Mouse (Mus musculus): ENCODE measurements around the gene Mapkapk5.

DNA sequence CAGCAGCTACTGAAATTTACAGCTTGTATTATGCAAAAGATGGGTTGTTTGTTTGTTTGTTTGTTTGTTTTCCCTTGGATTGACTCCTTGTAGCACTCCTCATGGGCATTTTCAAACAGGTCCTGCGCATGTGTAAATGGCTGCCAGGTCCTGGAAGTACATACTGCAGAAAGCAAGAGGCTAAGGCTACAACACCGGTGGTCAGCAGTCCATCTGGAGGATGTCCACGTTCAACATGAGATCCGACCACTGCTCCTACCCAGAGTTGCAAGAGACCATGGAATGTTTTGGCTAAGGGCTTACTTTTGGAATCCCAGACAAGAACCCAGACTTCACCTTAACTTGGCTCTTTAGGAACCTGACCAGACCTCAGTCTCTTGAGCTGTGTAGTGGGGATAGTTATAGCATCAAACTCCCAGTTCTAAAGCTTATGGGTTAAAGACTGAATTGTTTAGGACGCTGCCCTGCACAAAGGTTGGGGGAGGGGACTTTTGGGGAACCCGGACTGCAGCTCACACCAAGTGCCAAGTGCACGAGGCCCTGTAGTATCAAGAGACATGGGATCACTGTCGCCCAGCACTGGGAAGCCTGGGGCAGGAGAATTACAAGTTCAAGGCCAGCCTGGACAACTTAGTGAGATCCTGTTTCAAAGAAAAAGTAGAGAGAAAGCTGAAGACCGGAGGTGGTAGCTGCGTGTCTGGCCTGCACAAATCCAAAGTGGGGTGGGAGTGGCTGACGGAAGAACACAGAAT, 46.5 kb upstream of the Mapkapk5 start:
- TF ChIP-seq CTCF (IDR thresholded peaks at IDR 0.05; ENCODE audit: control insufficient read depth, insufficient read depth, low read length), result no peak
- no peak for TF ChIP-seq POLR2A (IDR thresholded peaks at IDR 0.05; ENCODE audit: borderline replicate concordance, control insufficient read depth, low read depth, low read length)
